Mouse (Mus musculus) spleen, adult 2 months (tissue): ENCODE measurements around the gene Etv6.

Experiments
- CTCF ChIP-seq: fragments of 200-500 bp; IDR thresholded peaks from 2 replicates; pipeline ENCODE4 v1.5.1; 2011; ENCODE audit warnings: mild to moderate bottlenecking, inconsistent platforms; ENCODE audit not compliant: insufficient read depth, insufficient read length, insufficient replicate concordance; ENCODE audit errors: extremely low read depth
- POLR2A ChIP-seq: fragments of 200-500 bp; IDR thresholded peaks from 2 replicates; pipeline ENCODE4 v1.6.1; 2011; ENCODE audit warnings: low read depth, low read length, inconsistent platforms

DNA sequence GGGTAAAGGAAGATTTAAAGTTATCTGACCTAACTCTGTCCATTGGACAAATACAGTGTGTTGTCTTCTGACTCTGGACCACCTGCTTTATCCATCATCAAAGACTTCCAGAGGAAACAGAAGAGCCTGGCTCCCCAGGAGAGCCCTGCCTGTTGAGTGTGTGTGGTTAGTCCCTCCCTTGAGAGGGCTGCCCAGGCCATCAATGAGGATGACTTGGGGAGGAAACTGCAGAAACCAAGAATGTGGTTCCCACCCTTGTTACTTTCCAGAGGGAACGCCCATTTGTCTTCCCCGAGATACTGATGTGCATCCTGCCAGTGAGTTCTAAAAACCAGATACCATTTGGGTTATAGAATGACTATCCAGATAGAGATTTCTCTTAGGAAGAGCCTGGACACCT is 96.1 kb downstream of the Etv6 start:
- TF ChIP-seq CTCF (no peak), POLR2A (no peak)
